Mouse (Mus musculus) lung, embryonic 15.5 days (tissue): ENCODE data around the gene Gm12117. TPM values are rescaled to one million over a fixed set of nuclear protein-coding genes. Genes with fewer than 3 reads are reported as not detected.

Experiments
- ATAC-seq: fragments of 200-750 bp; cut with Nextera tagmentation; 2 replicates; pipeline ENCODE4 v1.8.0; 2017; ENCODE audit warnings: moderate number of reproducible peaks, borderline replicate concordance; ENCODE audit not compliant: low FRiP score, low TSS enrichment; ENCODE audit errors: extremely low read depth
- H3K27ac ChIP-seq: fragments of 300-500 bp; sonication (generic); 2 replicates; pipeline ENCODE4 v1.5.1; 2015; ENCODE audit warnings: moderate library complexity, mild to moderate bottlenecking, inconsistent platforms
- H3K27me3 ChIP-seq: fragments of 300-500 bp; sonication (generic); 2 replicates; pipeline ENCODE4 v1.6.1; 2015; ENCODE audit warnings: inconsistent platforms
- H3K36me3 ChIP-seq: fragments of 300-500 bp; sonication (generic); 2 replicates; pipeline ENCODE4 v1.6.1; 2015; ENCODE audit warnings: inconsistent platforms
- H3K4me1 ChIP-seq: fragments of 300-500 bp; sonication (generic); 2 replicates; pipeline ENCODE4 v1.6.1; 2015; ENCODE audit warnings: inconsistent platforms
- H3K4me2 ChIP-seq: fragments of 300-500 bp; sonication (generic); 2 replicates; pipeline ENCODE4 v1.6.1; 2015; ENCODE audit warnings: inconsistent platforms, mild to moderate bottlenecking, moderate library complexity
- H3K4me3 ChIP-seq: fragments of 300-500 bp; sonication (generic); 2 replicates; pipeline ENCODE4 v1.5.1; 2015; ENCODE audit warnings: mild to moderate bottlenecking, inconsistent platforms
- H3K9ac ChIP-seq: fragments of 300-500 bp; sonication (generic); 2 replicates; pipeline ENCODE4 v1.6.1; 2015; ENCODE audit warnings: inconsistent platforms
- H3K9me3 ChIP-seq: fragments of 300-500 bp; sonication (generic); 2 replicates; pipeline ENCODE4 v1.6.1; 2016; ENCODE audit warnings: inconsistent platforms
- WGBS: fragments of 180-500 bp; shearing (Covaris S2); methylation state at CpG from one replicate; pipeline ENCODE4 v1.1.7; 2015; 5-methylcytosine and 5-hydroxymethylcytosine counted together
- polyA plus RNA-seq: library from polyadenylated mRNA; unstranded; fragments of >200 nt; fragmentation: Nextera tagmentation; extraction: Ambion mirVana; gene quantifications from 2 replicates; pipeline ENCODE4 v1.2.1, GENCODE M21; 2015

The Gm12117 gene
- not detected in 2 replicates for polyA plus RNA-seq

DNA sequence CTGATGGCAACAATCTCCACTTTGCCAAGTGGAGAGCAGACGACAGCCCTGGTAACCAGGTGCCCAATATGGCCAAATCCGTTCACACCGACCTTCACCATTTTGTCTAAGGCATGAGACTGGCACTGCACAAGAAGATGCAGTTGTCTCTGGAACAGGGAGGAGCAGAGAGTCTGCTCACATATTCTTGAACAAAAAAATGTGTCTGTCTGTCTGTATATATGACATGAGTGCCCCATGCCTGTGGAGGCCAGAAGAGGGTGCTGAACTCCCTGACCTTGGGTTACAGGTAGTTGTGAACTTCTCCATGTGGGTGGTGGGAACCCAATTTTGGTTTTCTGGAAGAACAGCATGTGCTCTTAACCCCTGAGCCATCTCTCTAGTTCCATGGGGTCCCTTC, at the start of gene Gm12117:
Gene Gm12117, minus strand, starts transcription at position 101 of the 400 bp plus-strand sequence.
- H3K27me3 ChIP-seq, result no peaks in the 10 kb centered on the region
- no peak within 1 kb of the TSS for H3K9ac ChIP-seq
- no peaks in the 10 kb centered on the region for H3K4me1 ChIP-seq
- H3K27ac ChIP-seq, result no peak within 1 kb of the TSS
- H3K36me3 ChIP-seq, result no peaks in the 10 kb centered on the region
- H3K4me2 ChIP-seq, result no peak within 1 kb of the TSS
- WGBS, result 94% methylated on average over 3 of the region's 3 CpGs
- no peaks in the 10 kb centered on the region for H3K9me3 ChIP-seq
- no peak within 1 kb of the TSS for H3K4me3 ChIP-seq
- ATAC-seq, result no peak

DNA sequence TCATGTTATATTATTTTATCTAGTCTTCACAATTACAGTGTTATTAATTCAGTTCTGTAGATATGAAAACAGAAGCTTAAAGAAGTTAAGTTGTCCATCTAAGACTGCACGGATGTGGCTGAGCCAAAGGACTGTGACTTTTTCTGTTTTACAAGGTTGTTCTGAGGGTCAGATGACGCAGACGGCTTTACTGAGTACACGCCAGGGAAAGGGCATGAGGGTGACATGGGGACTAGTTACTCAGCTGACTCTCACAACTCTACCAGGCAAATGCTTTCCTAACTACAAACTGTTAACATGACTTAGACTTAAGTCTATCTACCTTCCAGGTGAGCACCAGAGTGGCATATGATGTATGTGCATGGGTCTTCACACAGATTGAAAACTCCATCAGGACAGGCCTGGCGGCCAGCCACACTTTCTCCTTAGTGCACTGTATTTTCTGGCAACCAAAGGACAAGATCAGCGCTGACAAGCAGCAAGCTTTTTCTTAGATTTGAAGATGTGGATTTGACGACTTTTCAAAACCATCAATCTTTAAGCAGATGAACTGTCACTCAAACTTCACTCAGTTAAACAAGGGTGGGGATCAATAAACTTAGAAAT, 42.6 kb upstream of the Gm12117 start:
- no peak overlapping the region for H3K4me3 ChIP-seq
- H3K4me2 ChIP-seq, result no peak overlapping the region
- H3K9me3 ChIP-seq, result no peaks in the 10 kb centered on the region
- no peaks in the 10 kb centered on the region for H3K4me1 ChIP-seq
- ATAC-seq, result no peak
- H3K27ac ChIP-seq, result no peak overlapping the region
- H3K36me3 ChIP-seq, result no peaks in the 10 kb centered on the region
- no peak overlapping the region for H3K9ac ChIP-seq
- WGBS, result 71% methylated on average over 7 of the region's 7 CpGs
- no peaks in the 10 kb centered on the region for H3K27me3 ChIP-seq

DNA sequence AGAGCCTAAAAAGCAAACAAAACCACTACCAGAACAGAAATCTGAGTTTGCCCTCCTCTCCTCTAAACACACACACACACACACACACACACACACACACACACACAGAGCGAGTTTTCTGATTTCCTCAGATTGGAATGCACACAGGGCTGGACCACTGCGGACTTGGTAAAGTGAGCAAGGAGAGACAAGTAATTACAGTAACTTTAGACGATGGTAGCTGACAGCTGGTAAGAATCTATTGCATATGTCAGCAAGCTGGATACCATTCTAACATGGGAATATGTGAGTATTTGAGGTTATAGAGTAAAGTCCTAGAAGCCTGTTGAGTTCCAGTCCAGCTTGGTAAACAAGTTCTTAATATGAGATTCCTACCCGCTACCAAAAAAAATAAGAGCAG, 33.0 kb upstream of the Gm12117 start:
- no peak overlapping the region for H3K4me2 ChIP-seq
- 49% methylated on average over 4 of the region's 4 CpGs for WGBS
- H3K4me1 ChIP-seq, result no peaks in the 10 kb centered on the region
- H3K9ac ChIP-seq, result no peak overlapping the region
- no peak overlapping the region for H3K27ac ChIP-seq
- H3K27me3 ChIP-seq, result no peaks in the 10 kb centered on the region
- H3K9me3 ChIP-seq, result no peaks in the 10 kb centered on the region
- no peaks in the 10 kb centered on the region for H3K36me3 ChIP-seq
- no peak overlapping the region for H3K4me3 ChIP-seq
- ATAC-seq, result no peak

DNA sequence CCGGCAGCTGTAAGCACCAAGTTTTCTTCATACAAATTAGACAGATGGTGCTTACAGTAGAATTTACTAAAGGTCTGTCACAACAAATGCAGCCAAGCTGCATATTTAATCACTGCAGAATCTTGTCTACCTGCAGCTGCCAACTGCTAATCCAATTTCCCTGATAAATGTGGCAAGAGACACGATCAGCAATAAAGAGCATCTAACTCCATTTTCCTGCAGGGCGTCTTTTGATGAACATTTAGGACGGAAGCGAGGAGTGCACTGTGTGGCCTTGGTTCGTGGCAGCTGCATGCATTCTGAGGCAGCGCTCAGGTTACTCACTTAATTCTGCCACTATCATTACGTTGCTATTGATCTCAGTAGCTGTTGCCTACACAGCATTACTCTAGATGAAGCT, 24.3 kb upstream of the Gm12117 start:
- Histone ChIP-seq H3K9ac (no peak overlapping the region), H3K36me3 (no peaks in the 10 kb centered on the region), H3K4me1 (no peaks in the 10 kb centered on the region), H3K27me3 (no peaks in the 10 kb centered on the region), H3K9me3 (no peaks in the 10 kb centered on the region), H3K27ac (no peak overlapping the region), H3K4me3 (no peak overlapping the region), H3K4me2 (no peak overlapping the region)
- ATAC-seq, result no peak
- WGBS, result 52% methylated on average over 8 of the region's 8 CpGs

DNA sequence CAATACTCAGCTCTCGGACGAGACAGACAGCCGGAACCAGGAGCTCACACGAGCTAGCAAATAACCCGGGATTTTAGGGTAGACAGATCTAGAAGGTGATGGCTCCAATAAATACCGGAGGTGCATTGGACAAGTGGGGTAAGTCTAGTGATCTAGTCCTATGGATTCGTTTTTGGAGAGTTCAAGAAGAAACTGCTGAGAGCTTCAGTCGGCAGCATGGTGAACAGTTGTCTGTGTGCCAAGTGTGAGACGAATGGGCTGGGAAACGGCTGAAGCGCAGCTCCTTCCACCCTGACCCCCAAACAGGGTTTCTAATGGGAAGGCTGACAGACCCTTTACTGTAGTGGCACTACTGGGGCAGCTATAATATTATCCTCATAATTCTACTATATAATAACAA, 22.8 kb upstream of the Gm12117 start:
- Histone ChIP-seq H3K27ac (no peak overlapping the region), H3K4me2 (no peak overlapping the region), H3K9me3 (no peaks in the 10 kb centered on the region), H3K36me3 (no peaks in the 10 kb centered on the region), H3K27me3 (no peaks in the 10 kb centered on the region), H3K4me3 (no peak overlapping the region), H3K9ac (no peak overlapping the region), H3K4me1 (no peaks in the 10 kb centered on the region)
- no peak for ATAC-seq
- 61% methylated on average over 11 of the region's 11 CpGs for WGBS

DNA sequence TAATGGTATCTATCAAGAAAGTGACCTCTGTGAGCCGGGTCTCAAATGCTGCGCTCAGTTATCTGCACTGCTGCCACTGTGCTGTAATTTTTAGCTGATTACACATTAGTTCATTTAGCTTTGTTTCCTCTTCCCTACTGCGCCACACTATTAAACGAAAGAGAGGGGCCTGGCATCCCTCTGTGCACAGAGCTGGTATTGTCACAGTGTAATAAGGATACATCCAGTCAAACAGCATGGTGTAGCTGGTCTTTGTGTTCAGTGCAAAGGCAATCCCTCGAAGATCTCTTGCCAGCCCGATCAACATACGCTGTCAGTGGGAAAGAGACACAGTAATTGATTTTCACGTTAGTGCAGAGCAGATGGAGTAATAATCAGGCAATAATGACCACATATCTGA, 20.6 kb upstream of the Gm12117 start:
- Histone ChIP-seq H3K4me1 (no peaks in the 10 kb centered on the region), H3K4me3 (no peak overlapping the region), H3K4me2 (no peak overlapping the region), H3K36me3 (no peaks in the 10 kb centered on the region), H3K27ac (no peak overlapping the region), H3K9ac (no peak overlapping the region), H3K9me3 (no peaks in the 10 kb centered on the region), H3K27me3 (no peaks in the 10 kb centered on the region)
- WGBS, result 76% methylated on average over 8 of the region's 8 CpGs
- ATAC-seq, result no peak

DNA sequence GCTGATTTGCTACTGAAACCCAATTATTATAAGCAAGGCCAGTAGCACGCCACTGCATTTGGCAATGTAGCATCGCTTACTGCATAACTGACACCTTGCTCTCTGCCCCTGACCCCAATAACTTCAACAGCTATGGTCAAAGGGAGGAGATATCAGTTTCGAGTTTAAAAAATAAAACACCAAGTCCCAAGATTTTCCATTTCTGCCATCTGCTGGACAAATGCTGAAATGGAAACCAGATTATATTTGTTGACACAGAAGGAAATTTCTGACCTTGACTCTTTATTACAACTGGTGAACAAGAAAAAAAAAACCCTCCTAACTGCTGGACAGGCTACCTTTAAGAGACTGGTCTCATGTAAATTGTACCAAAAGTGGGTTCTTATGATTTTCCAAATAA, 18.9 kb upstream of the Gm12117 start:
- Histone ChIP-seq H3K36me3 (no peaks in the 10 kb centered on the region), H3K4me3 (no peak overlapping the region), H3K4me1 (no peaks in the 10 kb centered on the region), H3K4me2 (no peak overlapping the region), H3K27me3 (no peaks in the 10 kb centered on the region), H3K9ac (no peak overlapping the region), H3K27ac (no peak overlapping the region), H3K9me3 (no peaks in the 10 kb centered on the region)
- no peak for ATAC-seq
- WGBS, result 28% methylated on average over 3 of the region's 3 CpGs

DNA sequence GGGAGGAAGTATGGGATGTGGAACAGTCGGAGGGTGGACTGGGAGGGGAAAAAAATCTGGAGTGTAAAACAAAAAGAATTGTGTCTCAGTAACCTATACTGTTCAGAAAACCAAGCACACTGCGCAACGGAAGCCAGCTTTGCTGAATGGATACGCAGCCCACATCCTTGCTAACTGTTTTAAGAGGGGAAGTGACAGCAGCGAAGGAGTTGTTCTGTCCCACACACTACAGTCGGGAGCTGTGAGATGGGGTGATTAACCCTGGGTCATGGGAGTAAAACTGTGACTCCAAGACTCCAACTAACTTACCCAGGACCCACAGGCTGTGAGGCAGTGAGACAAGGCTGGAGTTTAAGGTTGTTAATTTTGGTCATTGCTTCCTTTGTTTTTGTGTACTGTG, 17.5 kb upstream of the Gm12117 start:
- H3K27ac ChIP-seq, result no peak overlapping the region
- no peaks in the 10 kb centered on the region for H3K4me1 ChIP-seq
- no peaks in the 10 kb centered on the region for H3K36me3 ChIP-seq
- ATAC-seq, result no peak
- WGBS, result 40% methylated on average over 6 of the region's 6 CpGs
- no peaks in the 10 kb centered on the region for H3K9me3 ChIP-seq
- H3K4me2 ChIP-seq, result no peak overlapping the region
- no peaks in the 10 kb centered on the region for H3K27me3 ChIP-seq
- H3K4me3 ChIP-seq, result no peak overlapping the region
- no peak overlapping the region for H3K9ac ChIP-seq

DNA sequence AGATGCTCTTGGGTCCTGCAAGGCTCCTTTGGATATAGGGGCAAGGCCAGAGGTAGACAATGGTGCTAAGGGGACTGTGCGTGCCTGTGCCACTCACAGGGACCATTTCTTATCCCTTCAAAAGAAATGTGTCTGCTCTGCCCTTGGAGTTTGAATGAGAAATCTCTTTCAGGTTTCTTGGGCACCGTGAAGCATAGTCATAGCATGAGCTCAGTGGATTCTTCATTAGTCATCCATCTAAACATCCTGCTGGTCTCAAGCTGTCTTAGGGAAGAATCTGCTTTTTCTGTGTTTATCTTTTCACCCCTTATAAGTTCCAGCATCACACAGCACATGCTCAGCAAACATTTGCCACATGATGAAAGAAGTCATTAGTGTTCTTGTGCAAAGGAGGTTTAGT, 2.0 kb upstream of the Gm12117 start:
- H3K27me3 ChIP-seq, result no peaks in the 10 kb centered on the region
- no peak overlapping the region for H3K27ac ChIP-seq
- H3K9me3 ChIP-seq, result no peaks in the 10 kb centered on the region
- no peak for ATAC-seq
- H3K9ac ChIP-seq, result no peak overlapping the region
- no peak overlapping the region for H3K4me3 ChIP-seq
- H3K36me3 ChIP-seq, result no peaks in the 10 kb centered on the region
- no peaks in the 10 kb centered on the region for H3K4me1 ChIP-seq
- WGBS, result 68% methylated on average over 2 of the region's 2 CpGs
- no peak overlapping the region for H3K4me2 ChIP-seq

DNA sequence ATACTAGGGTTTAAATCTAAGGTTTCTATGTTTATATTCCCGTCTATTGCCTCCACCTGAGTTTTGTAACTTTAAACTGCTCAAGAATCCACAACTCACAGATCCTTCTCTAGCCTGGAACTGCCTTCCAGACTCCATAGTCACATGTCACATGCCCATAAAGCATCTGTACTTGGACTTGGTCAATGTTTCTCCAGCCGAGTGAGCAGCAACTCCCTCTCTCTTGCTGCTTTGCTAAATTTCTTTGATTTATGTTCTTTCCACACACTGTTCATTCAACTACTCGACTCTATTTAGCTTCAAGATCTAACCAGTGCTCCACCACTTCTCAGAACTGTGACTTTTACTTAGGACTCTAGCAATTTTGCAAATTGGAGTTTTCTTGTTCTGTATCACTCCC, 1.7 kb downstream of the Gm12117 start:
- Histone ChIP-seq H3K36me3 (no peaks in the 10 kb centered on the region), H3K9me3 (no peaks in the 10 kb centered on the region), H3K27me3 (no peaks in the 10 kb centered on the region), H3K4me2 (no peak overlapping the region), H3K27ac (no peak overlapping the region), H3K4me3 (no peak overlapping the region), H3K4me1 (no peaks in the 10 kb centered on the region), H3K9ac (no peak overlapping the region)
- no peak for ATAC-seq
- 63% methylated on average over 3 of the region's 3 CpGs for WGBS

DNA sequence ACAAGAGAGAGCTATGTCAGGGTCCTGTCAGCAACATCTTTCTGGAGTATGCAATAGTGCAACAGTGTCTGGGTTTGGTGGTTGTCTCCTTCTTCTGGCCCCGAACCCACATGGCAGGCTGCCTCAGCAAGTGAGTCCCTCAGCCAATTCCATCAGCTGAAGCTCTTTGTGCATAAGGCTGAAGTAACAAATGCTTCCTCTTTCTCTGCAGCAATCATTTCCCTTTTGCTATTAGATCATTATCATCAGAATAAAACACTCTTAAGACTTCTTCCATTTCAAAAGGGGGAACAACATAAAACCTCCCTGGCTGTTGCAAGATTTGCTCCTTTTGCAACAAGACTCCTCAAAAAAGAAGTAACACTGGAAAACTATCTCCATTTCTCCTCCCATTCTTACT, 2.2 kb downstream of the Gm12117 start:
- Histone ChIP-seq H3K9me3 (no peaks in the 10 kb centered on the region), H3K4me3 (no peak overlapping the region), H3K4me2 (no peak overlapping the region), H3K4me1 (no peaks in the 10 kb centered on the region), H3K27me3 (no peaks in the 10 kb centered on the region), H3K9ac (no peak overlapping the region), H3K27ac (no peak overlapping the region), H3K36me3 (no peaks in the 10 kb centered on the region)
- ATAC-seq, result no peak
- 94% methylated on average over 1 of the region's 1 CpGs for WGBS

DNA sequence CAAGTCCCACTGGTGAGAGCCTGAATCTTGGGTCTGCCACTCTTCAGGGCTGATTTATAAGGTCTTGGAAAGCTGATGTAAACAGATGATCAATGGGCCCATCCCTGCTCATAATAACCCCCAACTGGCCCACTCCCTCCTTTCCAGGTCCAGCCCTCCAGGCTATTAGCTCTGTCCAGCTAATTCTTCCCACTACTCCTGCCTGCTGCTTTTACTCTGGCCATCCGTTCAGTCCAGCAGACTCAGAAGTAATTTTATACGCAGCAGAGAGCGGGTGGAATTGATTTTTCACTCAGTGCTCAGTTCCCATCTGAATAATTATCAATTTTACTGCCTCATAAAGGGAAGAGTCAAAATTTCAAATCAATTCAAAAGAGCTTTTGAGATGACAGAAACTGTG, 36.2 kb downstream of the Gm12117 start:
- 69% methylated on average over 3 of the region's 3 CpGs for WGBS
- no peak overlapping the region for H3K4me3 ChIP-seq
- no peaks in the 10 kb centered on the region for H3K27me3 ChIP-seq
- H3K9me3 ChIP-seq, result no peaks in the 10 kb centered on the region
- H3K4me2 ChIP-seq, result no peak overlapping the region
- H3K4me1 ChIP-seq, result no peaks in the 10 kb centered on the region
- no peak for ATAC-seq
- no peaks in the 10 kb centered on the region for H3K36me3 ChIP-seq
- H3K9ac ChIP-seq, result no peak overlapping the region
- no peak overlapping the region for H3K27ac ChIP-seq

DNA sequence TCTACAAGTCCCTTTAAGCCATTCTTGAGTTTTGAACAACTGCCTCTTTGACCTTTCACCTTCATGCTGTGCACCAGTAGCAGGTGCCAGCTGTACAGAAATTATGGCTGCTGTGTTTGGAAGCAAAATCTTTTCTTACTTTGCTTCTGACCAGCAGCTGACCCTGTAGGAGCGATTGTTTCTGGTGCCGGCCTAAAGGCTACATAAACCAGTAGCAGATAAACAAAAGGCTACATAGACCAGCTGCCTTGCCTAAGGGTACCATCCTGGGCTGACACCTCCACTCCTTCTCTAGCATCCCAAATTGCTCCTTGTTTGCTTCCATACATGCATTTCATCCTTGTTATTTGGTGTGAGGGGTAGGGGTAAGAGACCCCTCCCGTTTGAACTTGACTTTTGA, 42.4 kb downstream of the Gm12117 start:
- WGBS, result 48% methylated on average over 3 of the region's 3 CpGs
- H3K27me3 ChIP-seq, result no peaks in the 10 kb centered on the region

More for the DNA sequence above, 42.4 kb downstream of the Gm12117 start:
- Histone ChIP-seq H3K4me2 (no peak overlapping the region), H3K4me1 (no peaks in the 10 kb centered on the region), H3K4me3 (no peak overlapping the region), H3K36me3 (no peaks in the 10 kb centered on the region), H3K27ac (no peak overlapping the region), H3K9ac (no peak overlapping the region), H3K9me3 (no peaks in the 10 kb centered on the region)
- ATAC-seq, result no peak
